Mouse (Mus musculus): ENCODE measurements around the gene Pla2g10.
"Not testable (repeated sequence)": the region's sequence is repeated elsewhere in the genome, so short reads cannot be mapped to it uniquely, and the experiment has no call there.

DNA sequence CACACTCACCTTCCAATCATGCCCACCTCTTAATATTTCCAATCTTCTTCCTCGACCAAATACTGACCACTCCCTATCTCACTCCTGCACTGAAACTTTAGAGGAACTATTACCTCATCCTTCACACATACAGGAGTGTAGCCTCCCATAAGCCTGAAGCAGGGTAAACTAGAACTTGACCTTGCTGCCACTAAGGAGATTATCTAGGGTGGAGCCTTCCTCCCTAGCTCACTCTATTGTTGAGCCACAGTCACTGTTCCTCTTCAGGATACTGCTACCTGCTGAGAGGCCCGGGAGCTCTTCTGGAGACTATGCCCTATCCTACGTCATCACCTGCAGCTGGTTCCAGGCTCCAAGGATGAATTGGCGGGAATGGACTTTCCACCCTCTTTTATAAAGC is 8.3 kb upstream of the Pla2g10 start:
- TF ChIP-seq CTCF (IDR thresholded peaks at IDR 0.05); EP300 (IDR thresholded peaks at IDR 0.05; ENCODE audit: insufficient read depth, low read depth, low read length): not testable (repeated sequence)
